23 mouse cellular contexts compared by ENCODE assay signal in genomic region chr15:31550381-31550780, GRCm38 (mm10). TPM values are rescaled to one million over a fixed set of nuclear protein-coding genes. Genes with fewer than 3 reads are reported as not detected.
DNase-seq lines count a peak whose midpoint lies in the region; ATAC-seq and TF ChIP-seq lines count a peak whose summit lies in the region.
"Had no signal": no experiment of that assay in that cellular context is flagged by ENCODE, and none has a peak within 500 bp of the region (broad histone marks: within the 10 kb centered on the region; RNA-seq: fewer than 3 reads in every experiment).

No protein-coding gene starts in this region.

- H3K9me3 ChIP-seq in liver, embryonic 11.5 days (ENCODE audit: control insufficient read depth, low read length) = no peaks in the 10 kb centered on the region
- H3K9me3 ChIP-seq in midbrain, embryonic 11.5 days (ENCODE audit: control insufficient read depth, low read length) = no peaks in the 10 kb centered on the region
- no peaks in the 10 kb centered on the region for H3K9me3 ChIP-seq in midbrain, embryonic 14.5 days (ENCODE audit: control insufficient read depth, low read length)
- H3K9me3 ChIP-seq: G1E had no signal

- peak overlapping the region; percentile 75; the same call in 1 of the 2 replicates for H3K27ac ChIP-seq in liver, adult 2 months (replicated peaks; ENCODE audit: insufficient read depth, low read depth, low read length)
- H3K27ac ChIP-seq in liver, embryonic 11.5 days (ENCODE audit: low read depth, low read length) = no peak overlapping the region
- H3K27ac ChIP-seq in midbrain, embryonic 11.5 days (ENCODE audit: low read depth, low read length) = no peak overlapping the region
- no peak overlapping the region for H3K27ac ChIP-seq in midbrain, embryonic 14.5 days (replicated peaks; ENCODE audit: low read depth, low read length)

- H3K4me3 ChIP-seq in liver, adult 2 months (ENCODE audit: insufficient read depth, low read depth, low read length) = no peak overlapping the region
- no peak overlapping the region for H3K4me3 ChIP-seq in liver, embryonic 11.5 days (ENCODE audit: low read depth, low read length)
- no peak overlapping the region for H3K4me3 ChIP-seq in midbrain, embryonic 11.5 days (ENCODE audit: low read depth, low read length)
- no peak overlapping the region for H3K4me3 ChIP-seq in midbrain, embryonic 14.5 days (replicated peaks; ENCODE audit: low read depth, low read length)

- no peaks in the 10 kb centered on the region for H3K79me2 ChIP-seq in liver, adult 2 months (ENCODE audit: control insufficient read depth, insufficient read depth, low read length)

- H3K4me1 ChIP-seq in liver, adult 2 months (ENCODE audit: control insufficient read depth, insufficient read depth, low read length) = peaks cover 13% of the 10 kb centered on the region
- peaks cover 2% of the 10 kb centered on the region for H3K4me1 ChIP-seq in liver, embryonic 11.5 days (replicated peaks; ENCODE audit: control insufficient read depth, insufficient read depth, low read length)
- no peaks in the 10 kb centered on the region for H3K4me1 ChIP-seq in midbrain, embryonic 11.5 days (ENCODE audit: control insufficient read depth, insufficient read depth, low read length)
- no peaks in the 10 kb centered on the region for H3K4me1 ChIP-seq in midbrain, embryonic 14.5 days (ENCODE audit: control insufficient read depth, insufficient read depth, low read length)

- no peak for ATAC-seq in liver, embryonic 11.5 days (replicated peaks; ENCODE audit: low FRiP score)
- no peak for ATAC-seq in midbrain, embryonic 11.5 days (ENCODE audit: low FRiP score)
- no peak for ATAC-seq in midbrain, embryonic 14.5 days (ENCODE audit: low FRiP score, low TSS enrichment)
- ATAC-seq: activated CD4-positive, CD25-positive, alpha-beta regulatory T cell, adult 4 months; CD4-positive, CD25-positive, alpha-beta regulatory T cell, adult 4 months; Patski had no signal

- no peak overlapping the region for H3K9ac ChIP-seq in liver, adult 2 months (ENCODE audit: low read depth, low read length)
- no peak overlapping the region for H3K9ac ChIP-seq in liver, embryonic 11.5 days (ENCODE audit: low read depth, low read length)
- H3K9ac ChIP-seq in midbrain, embryonic 11.5 days (ENCODE audit: low read length) = no peak overlapping the region
- H3K9ac ChIP-seq in midbrain, embryonic 14.5 days (replicated peaks; ENCODE audit: low read length) = no peak overlapping the region

- no peak overlapping the region for H3K4me2 ChIP-seq in liver, embryonic 11.5 days
- H3K4me2 ChIP-seq in midbrain, embryonic 11.5 days = no peak overlapping the region
- no peak overlapping the region for H3K4me2 ChIP-seq in midbrain, embryonic 14.5 days (ENCODE audit: low read length)

- WGBS in liver, adult 2 months = 33% methylated on average over 4 of the region's 4 CpGs
- 83% methylated on average over 4 of the region's 4 CpGs for WGBS in liver, embryonic 11.5 days
- WGBS in midbrain, embryonic 11.5 days = 84% methylated on average over 4 of the region's 4 CpGs
- 81% methylated on average over 4 of the region's 4 CpGs for whole genome bisulfite sequencing in midbrain, embryonic 14.5 days

- no peaks in the 10 kb centered on the region for H3K36me3 ChIP-seq in liver, adult 2 months (ENCODE audit: control insufficient read depth, insufficient read depth, low read length)
- H3K36me3 ChIP-seq in liver, embryonic 11.5 days (ENCODE audit: control insufficient read depth, insufficient read depth, low read length) = no peaks in the 10 kb centered on the region
- no peaks in the 10 kb centered on the region for H3K36me3 ChIP-seq in midbrain, embryonic 11.5 days (ENCODE audit: control insufficient read depth, insufficient read depth, low read length)
- H3K36me3 ChIP-seq in midbrain, embryonic 14.5 days (ENCODE audit: control insufficient read depth, insufficient read depth, low read length) = no peaks in the 10 kb centered on the region
- H3K36me3 ChIP-seq: G1E had no signal

- no peak for TF ChIP-seq CTCF in liver, adult 2 months (IDR thresholded peaks at IDR 0.05; ENCODE audit: low read depth, low read length)

- no peaks in the 10 kb centered on the region for H3K27me3 ChIP-seq in liver, adult 2 months (ENCODE audit: control insufficient read depth, insufficient read depth, low read length)
- H3K27me3 ChIP-seq in liver, embryonic 11.5 days (replicated peaks; ENCODE audit: control insufficient read depth, insufficient read depth, low read length) = no peaks in the 10 kb centered on the region
- no peaks in the 10 kb centered on the region for H3K27me3 ChIP-seq in midbrain, embryonic 11.5 days (ENCODE audit: control insufficient read depth, insufficient read depth, low read length)
- H3K27me3 ChIP-seq in midbrain, embryonic 14.5 days (ENCODE audit: control insufficient read depth, insufficient read depth, low read length) = no peaks in the 10 kb centered on the region
- H3K27me3 ChIP-seq: CH12.LX had no signal

- TF ChIP-seq POLR2A in liver, adult 2 months (IDR thresholded peaks at IDR 0.05; ENCODE audit: extremely low read depth, insufficient read depth, low read length) = no peak

- DNase-seq in liver, adult 2 months (ENCODE audit: extremely low read depth, low read depth, low spot score) = peak; percentile 91
- DNase-seq in liver, embryonic 11.5 days (ENCODE audit: low spot score) = no peak
- DNase-seq in midbrain, embryonic 11.5 days (ENCODE audit: low spot score, missing footprints) = peak; percentile 47
- no peak for DNase-seq in midbrain, embryonic 14.5 days
- peak; percentile 40 for DNase-seq in adipocyte (ENCODE audit: low spot score)
- DNase-seq in gonadal fat pad, adult 2 months (ENCODE audit: low read depth) = peak; percentile 64
- no peak for DNase-seq in thymus, postnatal 10 days (ENCODE audit: low spot score in 2 of 2)
- DNase-seq in thymus, postnatal 4 days = no peak
- DNase-seq: adrenal gland, adult 2 months; adrenal gland, adult 8-10 months; adrenal gland, postnatal 10 days; adrenal gland, postnatal 14 days; adrenal gland, postnatal 25 days; adrenal gland, postnatal 36 days; B cell, adult 2 months; cerebellum, adult 11 months; cerebellum, adult 11-12 months; cerebellum, adult 18-20 months had no signal

RNA-seq across cellular contexts. Expression of gene Cmbl, which starts 14.8 kb away (rescaled TPM):
- 292 and 434 TPM in 2 replicates for total RNA-seq in liver, adult 2 months (2014; rRNA removed)
- 374 and 481 TPM in 2 replicates for polyA plus RNA-seq in liver, adult 2 months (2012; rRNA removed)
- 2.9 TPM in 2 replicates for polyA plus RNA-seq in liver, embryonic 11.5 days (2014; fragmentation: Nextera tagmentation; extraction: Ambion mirVana)
- 1.5 and 1.6 TPM in 2 replicates for polyA plus RNA-seq in midbrain, embryonic 11.5 days (2014; fragmentation: Nextera tagmentation; extraction: Ambion mirVana)
- 3.6 and 5.4 TPM in 2 replicates for polyA plus RNA-seq in midbrain, embryonic 14.5 days (2014; fragmentation: Nextera tagmentation; extraction: Ambion mirVana)
- polyA plus RNA-seq in gonadal fat pad, adult 2 months (2012; rRNA removed) = 118 and 150 TPM in 2 replicates
- total RNA-seq: CH12.LX, G1E had no signal
- polyA plus RNA-seq: CD4-positive, CD25-positive, alpha-beta regulatory T cell, adult 4 months; G1E had no signal

RNA-seq across cellular contexts. Expression of gene March6, which starts 19.5 kb away (rescaled TPM):
- 77.0 and 79.8 TPM in 2 replicates for total RNA-seq in liver, adult 2 months (2014; rRNA removed)
- polyA plus RNA-seq in liver, adult 2 months (2012; rRNA removed) = 22.6 and 27.5 TPM in 2 replicates
- polyA plus RNA-seq in liver, embryonic 11.5 days (2014; fragmentation: Nextera tagmentation; extraction: Ambion mirVana) = 35.5 and 36.1 TPM in 2 replicates
- 53.9 and 55.9 TPM in 2 replicates for polyA plus RNA-seq in midbrain, embryonic 11.5 days (2014; fragmentation: Nextera tagmentation; extraction: Ambion mirVana)
- 87.2 and 117 TPM in 2 replicates for polyA plus RNA-seq in midbrain, embryonic 14.5 days (2014; fragmentation: Nextera tagmentation; extraction: Ambion mirVana)
- polyA plus RNA-seq in gonadal fat pad, adult 2 months (2012; rRNA removed) = 23.7 and 30.6 TPM in 2 replicates

RNA-seq across cellular contexts. Expression of gene Cct5, which starts 51.2 kb away (rescaled TPM):
- 180 and 184 TPM in 2 replicates for total RNA-seq in liver, adult 2 months (2014; rRNA removed)
- 72.8 and 73.6 TPM in 2 replicates for polyA plus RNA-seq in liver, adult 2 months (2012; rRNA removed)
- 683 and 762 TPM in 2 replicates for polyA plus RNA-seq in liver, embryonic 11.5 days (2014; fragmentation: Nextera tagmentation; extraction: Ambion mirVana)
- 728 and 743 TPM in 2 replicates for polyA plus RNA-seq in midbrain, embryonic 11.5 days (2014; fragmentation: Nextera tagmentation; extraction: Ambion mirVana)
- 520 and 567 TPM in 2 replicates for polyA plus RNA-seq in midbrain, embryonic 14.5 days (2014; fragmentation: Nextera tagmentation; extraction: Ambion mirVana)
- 103 and 106 TPM in 2 replicates for polyA plus RNA-seq in gonadal fat pad, adult 2 months (2012; rRNA removed)

RNA-seq across cellular contexts. Expression of gene Fam173b, which starts 51.3 kb away (rescaled TPM):
- 20.1 and 20.4 TPM in 2 replicates for total RNA-seq in liver, adult 2 months (2014; rRNA removed)
- polyA plus RNA-seq in liver, adult 2 months (2012; rRNA removed) = 8.5 and 13.7 TPM in 2 replicates
- 13.8 and 14.3 TPM in 2 replicates for polyA plus RNA-seq in liver, embryonic 11.5 days (2014; fragmentation: Nextera tagmentation; extraction: Ambion mirVana)
- 14.0 and 14.6 TPM in 2 replicates for polyA plus RNA-seq in midbrain, embryonic 11.5 days (2014; fragmentation: Nextera tagmentation; extraction: Ambion mirVana)
- polyA plus RNA-seq in midbrain, embryonic 14.5 days (2014; fragmentation: Nextera tagmentation; extraction: Ambion mirVana) = 9.5 and 10.0 TPM in 2 replicates
- 8.3 and 9.8 TPM in 2 replicates for polyA plus RNA-seq in gonadal fat pad, adult 2 months (2012; rRNA removed)

Comparison
In these comparisons a context has a peak if more than half of its experiments do, and no peak if none do; other contexts are left out.
1. DNase-seq: peak in liver, adult 2 months (single experiment), midbrain, embryonic 11.5 days (single experiment), adipocyte (single experiment) and gonadal fat pad, adult 2 months (single experiment); none in liver, embryonic 11.5 days (single experiment), midbrain, embryonic 14.5 days (single experiment), thymus, postnatal 10 days (0 of 2) and thymus, postnatal 4 days (single experiment).
2. RNA of gene Cmbl, which starts 14.8 kb away (polyA plus RNA-seq): 374 to 481 TPM in liver, adult 2 months and 118 to 150 TPM in gonadal fat pad, adult 2 months; 3.6 to 5.4 TPM in midbrain, embryonic 14.5 days, 2.9 TPM in liver, embryonic 11.5 days and 1.5 to 1.6 TPM in midbrain, embryonic 11.5 days; every median in the first group is over 10 times any median in the second.